Mouse (Mus musculus) neural tube, embryonic 12.5 days (tissue): Measurements from ENCODE around the gene Csgalnact2. TPM values are rescaled to one million over a fixed set of nuclear protein-coding genes. Genes with fewer than 3 reads are reported as not detected.

Experiments
- ATAC-seq: fragments of 200-750 bp; cut with Nextera tagmentation; 2 replicates; pipeline ENCODE4 v1.8.0; 2017; ENCODE audit warnings: low read depth, mild to moderate bottlenecking, moderate TSS enrichment, moderate library complexity; ENCODE audit not compliant: low FRiP score
- H3K27ac ChIP-seq: fragments of 300-500 bp; sonication (generic); 2 replicates; pipeline ENCODE4 v1.5.1; 2016
- H3K27me3 ChIP-seq: fragments of 300-500 bp; sonication (generic); replicated peaks from 2 replicates; pipeline ENCODE4 v1.6.1; 2016; ENCODE audit warnings: mild to moderate bottlenecking
- H3K36me3 ChIP-seq: fragments of 300-500 bp; sonication (generic); 2 replicates; pipeline ENCODE4 v1.6.1; 2016; ENCODE audit warnings: mild to moderate bottlenecking
- H3K4me1 ChIP-seq: fragments of 300-500 bp; sonication (generic); 2 replicates; pipeline ENCODE4 v1.6.1; 2016
- H3K4me2 ChIP-seq: fragments of 300-500 bp; sonication (generic); replicated peaks from 2 replicates; pipeline ENCODE4 v1.6.1; 2016; ENCODE audit warnings: mild to moderate bottlenecking
- H3K4me3 ChIP-seq: fragments of 300-500 bp; sonication (generic); 2 replicates; pipeline ENCODE4 v1.5.1; 2016
- H3K9ac ChIP-seq: fragments of 300-500 bp; sonication (generic); 2 replicates; pipeline ENCODE4 v1.6.1; 2016; ENCODE audit warnings: mild to moderate bottlenecking
- H3K9me3 ChIP-seq: fragments of 300-500 bp; sonication (generic); 2 replicates; pipeline ENCODE4 v1.6.1; 2016; ENCODE audit warnings: mild to moderate bottlenecking
- WGBS: fragments of 180-500 bp; shearing (Covaris S2); methylation state at CpG from one replicate; pipeline ENCODE4 v1.1.7; 2016; 5-methylcytosine and 5-hydroxymethylcytosine counted together
- polyA plus RNA-seq: library from polyadenylated mRNA; unstranded; fragments of >200 nt; fragmentation: Nextera tagmentation; extraction: Ambion mirVana; gene quantifications from 2 replicates; pipeline ENCODE4 v1.2.1, GENCODE M21; 2016

Gene Csgalnact2
- polyA plus RNA-seq, 1 experiment from 2014 or later: 8.8 TPM

DNA sequence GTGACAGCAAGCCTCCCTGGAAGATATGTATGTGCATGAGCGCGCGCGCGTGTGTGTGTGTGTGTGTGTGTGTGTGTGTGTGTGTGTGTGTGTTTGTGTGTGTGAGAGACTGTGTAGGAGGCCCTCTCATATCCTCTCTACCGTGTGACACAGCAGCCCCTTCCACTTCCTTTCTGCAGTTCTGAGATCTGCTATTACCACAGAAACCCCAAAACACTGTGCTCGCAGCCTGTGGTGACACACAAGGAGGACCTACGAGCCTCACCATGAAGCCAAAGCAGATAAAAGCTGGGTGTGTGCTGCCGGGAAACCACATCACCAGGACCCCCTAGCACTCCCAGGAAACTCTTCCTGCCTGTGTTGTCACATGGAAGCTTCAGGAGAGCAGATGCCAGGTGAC, 28.1 kb upstream of the Csgalnact2 start:
- Histone ChIP-seq H3K4me2 (no peak overlapping the region), H3K36me3 (no peaks in the 10 kb centered on the region), H3K27me3 (no peaks in the 10 kb centered on the region), H3K9ac (no peak overlapping the region), H3K4me3 (no peak overlapping the region), H3K9me3 (no peaks in the 10 kb centered on the region), H3K4me1 (no peaks in the 10 kb centered on the region), H3K27ac (no peak overlapping the region)
- no peak for ATAC-seq
- 92% methylated on average over 9 of the region's 9 CpGs for WGBS

DNA sequence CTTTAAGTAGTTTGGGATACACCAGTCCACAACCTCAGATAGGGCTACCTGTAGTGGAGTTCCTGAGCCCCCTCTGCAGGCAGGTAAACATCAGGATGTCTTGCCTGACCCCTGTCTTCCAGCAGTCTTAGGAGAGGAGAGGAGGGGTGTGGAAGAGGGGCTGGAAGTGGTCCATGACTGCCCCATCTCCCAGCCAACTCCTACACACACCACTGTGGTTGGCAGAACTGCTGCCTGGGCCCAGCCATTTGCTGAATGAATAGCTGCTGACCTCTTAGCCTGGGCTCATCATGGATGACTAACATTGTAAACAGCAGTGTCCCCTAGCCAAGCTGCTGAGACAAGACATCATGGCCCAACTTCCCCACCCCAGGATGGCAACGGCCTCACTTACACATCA, 26.6 kb upstream of the Csgalnact2 start:
- no peaks in the 10 kb centered on the region for H3K9me3 ChIP-seq
- no peaks in the 10 kb centered on the region for H3K4me1 ChIP-seq
- H3K27me3 ChIP-seq: no peaks in the 10 kb centered on the region
- H3K36me3 ChIP-seq: no peaks in the 10 kb centered on the region
- no peak overlapping the region for H3K9ac ChIP-seq
- H3K4me3 ChIP-seq: no peak overlapping the region
- 96% methylated on average over 1 of the region's 1 CpGs for WGBS
- H3K27ac ChIP-seq: no peak overlapping the region
- ATAC-seq: no peak
- H3K4me2 ChIP-seq: no peak overlapping the region

DNA sequence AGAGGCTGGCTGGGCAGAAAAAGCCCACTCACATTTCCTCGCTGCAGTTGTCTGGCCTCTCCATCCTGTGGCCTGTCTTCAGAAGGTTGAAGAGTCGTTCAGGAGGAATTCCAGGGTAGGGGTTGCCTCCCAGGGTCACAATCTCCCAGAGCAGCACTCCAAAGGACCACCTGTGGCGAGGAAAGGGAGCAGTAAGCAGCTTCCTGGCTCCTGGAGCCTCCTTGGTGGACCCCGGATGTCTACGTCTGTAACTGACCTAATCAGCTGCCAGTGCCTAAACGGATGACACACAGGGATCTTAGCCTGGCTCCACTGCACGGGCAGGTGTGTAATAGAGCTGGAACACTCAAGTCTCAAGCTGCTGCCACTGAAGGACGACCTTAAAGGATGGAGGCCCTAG, 25.8 kb upstream of the Csgalnact2 start:
- no peak for ATAC-seq
- Histone ChIP-seq H3K27me3 (no peaks in the 10 kb centered on the region), H3K9me3 (no peaks in the 10 kb centered on the region), H3K36me3 (no peaks in the 10 kb centered on the region), H3K4me1 (no peaks in the 10 kb centered on the region), H3K27ac (no peak overlapping the region), H3K4me2 (no peak overlapping the region), H3K9ac (no peak overlapping the region), H3K4me3 (no peak overlapping the region)
- 73% methylated on average over 8 of the region's 8 CpGs for WGBS

DNA sequence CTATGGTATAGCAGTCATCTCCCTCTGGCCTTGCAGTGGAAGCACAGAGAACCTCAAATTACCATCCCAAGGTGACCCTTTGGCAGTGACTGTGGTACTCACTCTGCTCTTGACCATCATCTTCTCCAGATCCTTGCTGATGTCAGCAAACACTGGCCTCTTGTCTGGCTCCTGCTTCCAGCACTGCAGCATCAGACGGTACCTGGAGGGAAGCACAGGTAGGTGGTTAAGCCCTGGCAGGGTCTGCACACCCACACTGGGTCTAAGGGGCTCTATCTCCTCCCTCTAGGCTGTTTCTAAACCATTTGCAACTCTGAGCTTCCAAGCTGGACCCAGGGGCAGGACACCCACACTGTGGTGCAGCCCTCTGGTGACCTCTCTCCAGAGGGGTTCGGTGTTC, 24.1 kb upstream of the Csgalnact2 start:
- WGBS: 81% methylated on average over 2 of the region's 2 CpGs
- Histone ChIP-seq H3K9ac (no peak overlapping the region), H3K36me3 (no peaks in the 10 kb centered on the region), H3K4me3 (no peak overlapping the region), H3K27me3 (no peaks in the 10 kb centered on the region), H3K27ac (no peak overlapping the region), H3K4me1 (no peaks in the 10 kb centered on the region), H3K4me2 (no peak overlapping the region), H3K9me3 (no peaks in the 10 kb centered on the region)
- no peak for ATAC-seq

DNA sequence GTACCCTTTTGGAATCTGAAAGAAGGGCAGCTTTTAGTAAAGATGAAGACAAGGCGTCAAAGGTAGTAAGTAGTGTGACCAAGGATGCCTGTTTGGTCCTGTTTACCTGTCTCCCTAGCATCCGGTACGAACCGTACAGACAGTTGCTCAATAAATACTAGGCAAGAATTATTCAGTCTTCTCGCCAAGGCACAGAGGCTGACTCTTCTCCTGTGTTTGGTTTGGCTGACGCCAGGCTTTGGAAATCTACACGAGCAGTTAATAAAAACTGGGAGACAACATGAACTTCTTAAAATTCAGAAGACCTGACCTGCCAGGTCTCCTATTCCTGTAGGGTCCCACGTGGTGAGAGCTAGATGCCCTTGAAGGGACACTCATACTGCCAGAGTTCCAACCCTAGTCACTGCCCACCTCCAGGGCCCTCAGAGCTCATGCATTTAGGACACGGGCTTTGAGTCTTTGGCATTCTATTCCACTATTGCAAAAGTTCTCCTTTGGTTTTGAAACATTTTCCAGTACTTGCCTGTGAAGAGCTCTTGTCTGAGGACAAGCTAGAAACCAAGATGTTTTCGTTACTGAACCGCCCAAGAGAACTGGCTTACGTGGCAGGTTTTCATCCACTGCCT, 23.6 kb upstream of the Csgalnact2 start:
- Histone ChIP-seq H3K4me3 (no peak overlapping the region), H3K9me3 (no peaks in the 10 kb centered on the region), H3K9ac (no peak overlapping the region), H3K27ac (no peak overlapping the region), H3K4me2 (no peak overlapping the region), H3K27me3 (no peaks in the 10 kb centered on the region), H3K36me3 (no peaks in the 10 kb centered on the region), H3K4me1 (no peaks in the 10 kb centered on the region)
- 89% methylated on average over 12 of the region's 12 CpGs for WGBS
- no peak for ATAC-seq

DNA sequence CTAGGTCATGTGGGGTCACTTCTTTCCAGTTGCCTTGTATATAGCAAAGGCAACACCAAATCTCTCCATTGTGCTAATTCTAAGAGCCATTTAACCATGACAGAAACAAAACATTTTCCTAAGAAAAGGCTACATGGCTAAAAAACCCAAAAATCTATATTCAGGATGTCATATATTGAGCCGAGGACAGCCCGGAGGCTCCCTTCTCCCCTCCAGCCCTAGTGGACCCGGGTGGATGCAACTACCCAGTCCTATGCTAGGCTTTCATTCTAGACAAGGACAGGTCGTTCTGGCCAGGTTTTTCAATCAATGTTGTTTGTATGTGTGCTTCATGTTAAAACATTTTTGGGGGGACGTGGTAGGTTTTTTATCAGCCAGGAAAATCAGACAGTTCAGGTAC, 14.2 kb upstream of the Csgalnact2 start:
- no peak overlapping the region for H3K27ac ChIP-seq
- no peaks in the 10 kb centered on the region for H3K4me1 ChIP-seq
- H3K36me3 ChIP-seq: no peaks in the 10 kb centered on the region
- no peak overlapping the region for H3K9ac ChIP-seq
- no peak for ATAC-seq
- 82% methylated on average over 5 of the region's 5 CpGs for WGBS
- no peak overlapping the region for H3K4me2 ChIP-seq
- no peak overlapping the region for H3K4me3 ChIP-seq
- no peaks in the 10 kb centered on the region for H3K9me3 ChIP-seq
- H3K27me3 ChIP-seq: no peaks in the 10 kb centered on the region

DNA sequence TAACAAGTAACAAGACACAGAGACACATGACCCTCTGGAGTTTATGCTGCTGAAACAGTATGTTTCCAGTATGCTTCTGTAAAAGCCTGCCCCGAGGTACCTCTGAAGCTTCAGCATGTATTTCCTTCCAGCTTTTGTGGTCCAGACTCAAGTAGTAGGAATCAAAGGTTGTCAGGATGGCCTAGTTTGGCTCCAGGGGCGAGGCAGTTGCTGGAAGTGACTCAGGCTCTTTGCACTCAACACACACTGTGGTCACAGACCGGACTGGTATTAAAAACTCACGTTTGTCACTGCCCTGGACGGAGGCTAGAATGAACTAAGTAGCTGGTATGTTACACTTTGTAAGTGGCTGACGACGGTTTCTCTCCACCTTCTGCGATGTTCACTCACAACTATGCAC, 12.0 kb upstream of the Csgalnact2 start:
- H3K4me2 ChIP-seq: no peak overlapping the region
- no peak for ATAC-seq
- WGBS: 83% methylated on average over 8 of the region's 8 CpGs
- H3K4me3 ChIP-seq: no peak overlapping the region
- no peak overlapping the region for H3K9ac ChIP-seq
- no peaks in the 10 kb centered on the region for H3K4me1 ChIP-seq
- no peaks in the 10 kb centered on the region for H3K27me3 ChIP-seq
- no peaks in the 10 kb centered on the region for H3K36me3 ChIP-seq
- no peak overlapping the region for H3K27ac ChIP-seq
- H3K9me3 ChIP-seq: no peaks in the 10 kb centered on the region

DNA sequence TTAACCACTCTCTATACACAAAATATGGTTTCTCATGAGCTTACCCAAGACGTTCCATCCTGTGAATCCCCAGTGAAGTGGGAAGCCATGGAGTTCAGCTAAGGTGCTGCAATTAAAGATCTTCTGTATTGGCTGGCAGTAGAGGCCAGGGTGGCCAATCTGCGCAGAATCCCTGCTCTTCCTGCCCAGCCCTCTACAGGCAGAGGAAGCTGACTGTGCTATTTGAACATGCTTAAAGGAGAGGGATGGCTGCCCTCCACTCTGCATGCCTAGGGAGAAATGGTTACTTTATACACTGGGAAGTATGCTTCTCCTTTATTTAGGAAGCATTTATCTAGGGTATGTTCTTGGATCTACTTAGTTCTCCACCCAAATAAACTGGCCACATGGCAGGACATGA, 11.6 kb upstream of the Csgalnact2 start:
- Histone ChIP-seq H3K4me3 (no peak overlapping the region), H3K4me2 (no peak overlapping the region), H3K4me1 (no peaks in the 10 kb centered on the region), H3K27ac (no peak overlapping the region), H3K36me3 (no peaks in the 10 kb centered on the region), H3K27me3 (no peaks in the 10 kb centered on the region), H3K9ac (no peak overlapping the region), H3K9me3 (no peaks in the 10 kb centered on the region)
- no peak for ATAC-seq
- WGBS: 82% methylated on average over 2 of the region's 2 CpGs

DNA sequence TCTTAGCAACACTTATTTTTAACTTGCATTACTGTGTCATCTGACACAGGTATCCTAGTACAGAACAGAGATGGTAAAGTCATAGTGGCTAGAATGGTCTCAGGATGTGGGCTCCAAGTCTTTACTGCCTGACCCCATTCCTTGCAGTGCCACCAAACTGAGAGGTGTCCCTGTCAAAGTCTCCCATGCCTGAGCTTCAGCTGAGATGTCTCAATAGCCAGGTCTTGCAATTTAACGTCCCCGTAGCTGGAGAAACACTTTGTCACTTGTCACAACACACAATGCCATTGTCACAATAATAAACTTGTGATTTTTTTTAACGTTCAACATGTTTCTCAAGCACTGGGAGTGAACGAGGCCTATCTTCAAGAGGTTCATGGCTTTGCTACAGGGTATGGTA, 11.2 kb upstream of the Csgalnact2 start:
- no peak for ATAC-seq
- H3K27me3 ChIP-seq: no peaks in the 10 kb centered on the region
- H3K4me3 ChIP-seq: no peak overlapping the region
- H3K9ac ChIP-seq: no peak overlapping the region
- no peaks in the 10 kb centered on the region for H3K9me3 ChIP-seq
- no peak overlapping the region for H3K4me2 ChIP-seq
- H3K36me3 ChIP-seq: no peaks in the 10 kb centered on the region
- H3K4me1 ChIP-seq: no peaks in the 10 kb centered on the region
- no peak overlapping the region for H3K27ac ChIP-seq
- 80% methylated on average over 4 of the region's 4 CpGs for WGBS

DNA sequence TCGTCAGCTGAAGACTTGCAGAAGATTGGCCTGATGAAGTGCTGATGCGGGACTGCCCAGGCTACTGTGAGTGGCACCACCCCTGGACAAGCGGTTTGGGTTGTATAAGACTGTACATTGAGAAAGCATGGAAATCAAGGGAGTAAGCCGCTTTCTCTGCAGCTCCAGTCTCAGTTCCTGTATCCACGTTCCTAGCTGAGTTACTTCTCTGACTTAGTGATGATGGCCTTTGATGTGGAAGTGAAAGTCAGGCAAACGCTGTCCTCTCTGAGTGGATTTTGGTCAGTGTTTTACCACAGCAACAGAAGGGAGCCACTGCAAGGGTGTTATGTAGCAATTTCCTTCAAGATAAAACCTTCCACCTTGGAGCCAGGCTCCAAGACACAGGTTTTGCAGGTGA, 2.0 kb upstream of the Csgalnact2 start:
- no peak overlapping the region for H3K4me3 ChIP-seq
- ATAC-seq: no peak
- H3K4me1 ChIP-seq: peaks cover 3% of the 10 kb centered on the region
- H3K27me3 ChIP-seq: no peaks in the 10 kb centered on the region
- no peaks in the 10 kb centered on the region for H3K36me3 ChIP-seq
- no peak overlapping the region for H3K27ac ChIP-seq
- H3K4me2 ChIP-seq: no peak overlapping the region
- no peaks in the 10 kb centered on the region for H3K9me3 ChIP-seq
- WGBS: 88% methylated on average over 6 of the region's 6 CpGs
- no peak overlapping the region for H3K9ac ChIP-seq

DNA sequence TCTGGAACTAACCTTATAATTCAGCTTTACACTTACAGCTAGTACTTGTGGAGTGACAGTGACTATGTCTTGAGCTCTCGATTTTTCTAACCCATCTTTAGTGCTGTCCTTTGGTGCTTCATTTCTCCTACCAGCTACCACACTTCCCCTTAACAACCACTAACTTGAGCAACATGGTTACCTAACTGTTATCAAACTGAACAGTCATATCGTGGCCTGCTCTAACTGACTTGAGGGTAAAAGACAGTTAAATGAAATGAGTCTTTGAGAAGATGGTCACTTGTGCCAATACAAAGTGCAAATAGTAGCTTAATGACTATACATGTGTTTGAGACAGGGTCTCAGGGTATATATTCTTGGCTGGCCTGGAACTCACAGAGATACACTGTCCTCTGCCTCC, 1.8 kb downstream of the Csgalnact2 start:
- ATAC-seq: no peak
- H3K4me1 ChIP-seq: peaks cover 3% of the 10 kb centered on the region
- WGBS: 89% methylated on average over 2 of the region's 2 CpGs
- H3K4me2 ChIP-seq: no peak overlapping the region
- H3K4me3 ChIP-seq: no peak overlapping the region
- no peaks in the 10 kb centered on the region for H3K27me3 ChIP-seq
- no peaks in the 10 kb centered on the region for H3K36me3 ChIP-seq
- H3K9ac ChIP-seq: no peak overlapping the region
- H3K9me3 ChIP-seq: no peaks in the 10 kb centered on the region
- no peak overlapping the region for H3K27ac ChIP-seq

DNA sequence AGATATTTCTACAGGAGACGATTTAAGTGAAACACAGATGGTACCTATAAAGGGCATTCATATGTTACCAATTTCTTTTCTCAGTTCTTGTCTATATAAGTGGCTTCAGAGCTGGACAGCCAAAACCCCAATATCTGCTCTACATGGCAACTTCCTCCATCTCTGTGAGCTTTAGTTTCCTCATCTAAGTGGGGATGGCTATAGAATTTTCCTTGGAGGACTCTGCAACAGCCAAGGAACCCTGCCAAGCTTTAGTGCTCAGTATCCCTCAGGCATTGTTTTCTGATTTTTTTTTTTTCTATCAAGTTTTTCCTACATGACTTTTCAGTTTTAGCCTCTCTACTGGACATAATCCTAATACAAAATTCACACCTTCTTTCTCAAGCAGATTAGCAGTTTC, 4.5 kb downstream of the Csgalnact2 start:
- WGBS: 89% methylated on average over 1 of the region's 1 CpGs
- Histone ChIP-seq H3K27ac (no peak overlapping the region), H3K4me3 (no peak overlapping the region), H3K9ac (no peak overlapping the region), H3K36me3 (no peaks in the 10 kb centered on the region), H3K4me1 (peaks cover 3% of the 10 kb centered on the region), H3K9me3 (no peaks in the 10 kb centered on the region), H3K27me3 (no peaks in the 10 kb centered on the region), H3K4me2 (no peak overlapping the region)
- no peak for ATAC-seq

DNA sequence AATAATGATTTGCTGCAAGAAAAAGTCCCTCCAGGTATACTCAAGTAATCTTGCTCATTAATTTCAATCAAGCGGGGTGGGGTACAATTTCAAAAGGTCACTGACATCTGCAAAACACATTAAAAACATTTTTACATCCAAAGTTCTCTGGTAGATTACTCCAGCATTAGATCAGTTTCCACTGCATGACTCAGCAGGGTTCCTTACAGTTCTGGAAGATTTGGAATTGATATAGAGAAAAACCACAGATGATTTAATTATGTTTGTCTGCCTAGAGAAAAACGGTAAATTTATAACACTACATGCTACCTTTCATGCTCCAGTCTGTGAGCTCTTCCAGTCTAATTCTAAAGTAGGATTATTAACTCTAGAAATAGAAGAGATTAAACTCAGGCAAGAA, 8.9 kb downstream of the Csgalnact2 start:
- H3K27me3 ChIP-seq: no peaks in the 10 kb centered on the region
- H3K4me2 ChIP-seq: no peak overlapping the region
- no peaks in the 10 kb centered on the region for H3K4me1 ChIP-seq
- H3K9me3 ChIP-seq: no peaks in the 10 kb centered on the region
- WGBS: 81% methylated on average over 2 of the region's 2 CpGs
- H3K27ac ChIP-seq: no peak overlapping the region
- no peaks in the 10 kb centered on the region for H3K36me3 ChIP-seq
- no peak for ATAC-seq
- no peak overlapping the region for H3K4me3 ChIP-seq
- H3K9ac ChIP-seq: no peak overlapping the region
